Mouse (Mus musculus) liver, adult 2 months (tissue): ENCODE results near the gene G430095P16Rik.

Source experiments
- CTCF ChIP-seq: fragments of 200-500 bp; IDR thresholded peaks from 2 replicates; pipeline ENCODE4 v1.5.1; 2011; ENCODE audit warnings: low read depth, low read length, control low read depth
- POLR2A ChIP-seq: fragments of 200-500 bp; IDR thresholded peaks from 2 replicates; pipeline ENCODE4 v1.6.1; 2011; ENCODE audit warnings: low read length, control low read depth; ENCODE audit not compliant: insufficient read depth; ENCODE audit errors: extremely low read depth

DNA sequence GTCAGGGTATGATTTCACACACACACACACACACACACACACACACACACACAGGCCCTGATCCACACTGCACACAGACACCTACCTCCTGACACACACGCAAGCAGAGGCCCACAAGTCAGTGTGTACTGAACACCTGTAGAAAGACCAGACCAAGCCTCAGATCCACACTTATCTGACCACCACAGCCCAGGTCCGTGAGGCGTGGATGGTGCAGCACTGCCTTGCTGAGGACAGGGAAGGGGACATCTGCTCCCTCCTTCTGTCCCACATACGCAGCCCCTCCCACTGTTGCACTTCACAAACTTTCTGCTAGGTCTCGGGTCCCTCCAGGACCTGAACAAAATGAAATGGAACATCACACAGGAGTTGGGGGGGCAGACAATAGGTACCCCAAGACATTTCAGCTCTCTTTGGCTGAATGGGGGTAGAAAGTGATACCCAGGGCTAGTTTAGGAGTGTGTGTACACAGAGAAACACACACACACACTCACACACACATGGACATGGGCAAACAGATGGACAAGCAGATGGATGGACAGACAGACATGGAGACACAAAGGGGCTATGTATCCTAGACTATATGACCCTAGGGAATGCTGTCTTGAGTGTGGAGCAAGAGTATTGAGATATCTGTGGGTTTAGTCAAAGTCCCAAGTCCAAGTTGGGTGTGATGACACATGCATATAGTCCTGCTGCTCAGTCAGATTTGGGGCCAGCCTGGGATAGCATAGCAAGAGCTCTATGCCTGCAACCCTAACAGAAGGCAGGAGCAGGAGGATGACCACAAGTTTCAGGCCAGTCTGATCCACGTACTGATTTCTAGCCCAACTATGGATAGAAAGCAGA, 30.2 kb downstream of the G430095P16Rik start:
- no peak for TF ChIP-seq POLR2A
- TF ChIP-seq CTCF: no peak
